Mouse (Mus musculus) c-Kit-positive CD71-positive TER-119-positive erythroid progenitor cells, embryonic 14.5 days (primary cell): ENCODE results near the gene Npw.

Experiments used
- DNase-seq: peaks from one replicate; pipeline ENCODE4 v3.0.0-alpha.2; 2013; ENCODE audit warnings: low spot score

The Npw gene

DNA sequence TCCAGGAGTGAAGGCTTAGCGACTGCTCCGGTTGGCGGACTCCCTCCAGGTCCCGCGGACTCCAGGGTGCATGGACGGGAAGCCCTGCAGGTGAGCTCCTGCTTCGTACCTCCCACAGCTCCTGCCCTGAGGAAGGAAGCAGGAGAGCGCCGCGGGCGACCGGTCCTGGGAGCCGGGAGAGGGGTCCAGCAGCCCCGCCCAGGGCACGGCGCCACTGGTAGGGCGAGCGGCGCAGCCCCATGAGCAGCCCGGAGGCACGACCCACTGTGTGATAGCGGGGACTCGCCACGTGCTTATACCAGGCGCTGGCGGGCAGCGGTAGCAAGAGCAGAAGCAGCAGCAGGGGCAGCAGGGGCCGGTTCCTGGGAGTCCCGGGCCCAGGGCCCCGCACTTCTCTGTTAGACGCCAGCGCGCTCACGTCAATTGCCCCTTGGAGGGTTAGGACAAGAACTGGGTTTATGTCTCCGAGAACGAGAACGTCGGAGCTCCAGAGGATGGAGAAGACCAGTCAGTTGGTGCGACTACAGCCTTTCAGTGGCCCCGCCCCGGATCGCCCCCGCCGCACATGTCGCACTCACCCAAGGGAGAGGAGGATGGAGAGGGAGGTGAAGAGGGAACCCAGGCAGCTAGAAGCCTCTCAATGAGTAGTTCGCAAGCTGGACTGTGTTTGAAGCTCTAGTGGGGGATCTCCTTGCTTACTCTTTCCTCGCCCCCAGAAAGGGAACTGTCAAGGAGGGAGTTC is at the start of gene Npw:
Gene Npw, minus strand, starts transcription at position 441 of the 742 bp plus-strand sequence.
- DNase-seq: no peak

- DNase-seq: no peak
These were observed 49.7 kb upstream of the Npw start for GRCm38 (mm10) chr17:24707801-24708425.

GRCm38 (mm10) chr17:24706982-24707800 is 48.9 kb upstream of the Npw start, which contains the start of gene Tbl3:
Tbl3 (minus strand) TSS chr17:24707660.
- peak; percentile 94 for DNase-seq

DNA sequence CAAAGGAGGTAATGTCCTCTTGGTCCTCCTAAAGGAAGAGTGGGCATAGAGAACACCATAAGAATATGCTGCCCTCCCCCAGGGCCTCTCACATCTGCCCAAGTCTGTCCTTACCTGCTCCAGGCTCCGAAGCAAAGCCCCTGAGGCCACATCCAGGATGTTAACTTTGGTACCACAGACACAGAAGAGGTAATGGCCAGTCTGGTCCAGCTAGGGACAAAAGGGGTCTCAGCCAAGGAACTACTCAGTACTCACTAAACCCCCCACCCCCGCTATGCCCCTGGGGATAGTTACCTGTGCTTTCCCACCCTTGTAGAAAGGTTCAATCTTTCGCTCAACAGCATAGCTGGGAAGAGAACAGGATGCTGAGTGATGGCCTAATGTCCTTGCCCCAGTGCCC is 47.6 kb upstream of the Npw start:
- DNase-seq: no peak

GRCm38 (mm10) chr17:24701251-24701650 is 43.0 kb upstream of the Npw start:
- no peak for DNase-seq

DNA sequence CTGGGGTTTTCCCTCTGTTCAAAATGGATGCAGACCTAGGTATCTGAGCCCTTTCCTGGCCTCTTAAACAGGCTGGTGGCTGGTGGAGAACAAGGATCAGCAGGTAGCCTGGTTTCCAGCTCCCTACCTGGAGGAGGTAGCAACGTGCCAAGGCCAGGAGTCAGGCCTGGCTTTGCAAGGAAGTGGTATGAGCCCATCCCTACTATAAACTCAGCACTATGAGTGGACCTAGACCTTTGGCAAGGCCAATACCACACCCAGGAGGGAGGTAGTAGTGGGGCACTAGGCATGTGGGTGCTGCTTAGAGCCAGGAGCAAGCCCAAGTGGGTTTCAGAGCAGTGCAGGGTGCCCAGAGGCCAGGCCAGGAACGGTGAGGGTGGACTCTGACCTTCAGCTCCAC is 41.2 kb upstream of the Npw start:
- no peak for DNase-seq

DNA sequence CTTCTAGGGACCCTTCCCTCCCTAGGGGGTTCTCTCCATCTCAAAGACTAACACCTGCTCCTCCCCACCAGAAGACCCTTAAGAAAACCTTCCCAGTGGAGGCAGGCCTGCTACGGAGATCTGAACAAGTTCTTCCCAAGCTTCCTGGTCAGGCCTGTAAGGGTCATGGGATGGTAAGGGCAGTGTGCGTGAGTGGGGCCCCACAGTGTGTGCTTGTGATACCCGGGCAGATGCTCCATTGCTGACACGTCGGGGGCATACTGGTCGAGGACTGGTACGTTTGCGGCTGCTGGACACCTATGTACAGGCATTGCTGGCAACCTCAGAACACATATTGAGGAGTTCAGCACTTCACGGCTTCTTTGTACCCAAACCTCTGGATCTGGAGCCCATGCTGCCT is 40.5 kb upstream of the Npw start:
- DNase-seq: no peak

DNA sequence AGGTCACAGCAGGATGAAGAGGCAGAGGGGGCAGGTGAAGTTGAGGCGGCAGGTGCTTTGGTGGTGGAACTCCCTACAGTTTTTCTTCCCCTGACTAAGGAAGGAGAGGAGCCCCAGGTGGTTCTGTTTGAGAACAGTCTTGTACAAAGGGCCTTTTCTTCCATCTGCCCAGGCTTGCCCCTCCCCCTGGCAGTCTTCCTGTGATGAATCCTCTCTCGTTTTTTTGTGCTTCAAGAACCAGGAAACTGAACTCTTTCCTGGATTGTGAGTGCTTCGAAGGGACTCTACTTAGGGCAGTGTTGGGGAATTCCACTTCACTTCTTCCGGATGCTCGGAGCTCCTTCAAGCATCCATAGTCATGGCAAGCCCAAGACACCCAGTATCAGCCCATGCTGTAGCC is 39.7 kb upstream of the Npw start:
- DNase-seq: no peak

DNA sequence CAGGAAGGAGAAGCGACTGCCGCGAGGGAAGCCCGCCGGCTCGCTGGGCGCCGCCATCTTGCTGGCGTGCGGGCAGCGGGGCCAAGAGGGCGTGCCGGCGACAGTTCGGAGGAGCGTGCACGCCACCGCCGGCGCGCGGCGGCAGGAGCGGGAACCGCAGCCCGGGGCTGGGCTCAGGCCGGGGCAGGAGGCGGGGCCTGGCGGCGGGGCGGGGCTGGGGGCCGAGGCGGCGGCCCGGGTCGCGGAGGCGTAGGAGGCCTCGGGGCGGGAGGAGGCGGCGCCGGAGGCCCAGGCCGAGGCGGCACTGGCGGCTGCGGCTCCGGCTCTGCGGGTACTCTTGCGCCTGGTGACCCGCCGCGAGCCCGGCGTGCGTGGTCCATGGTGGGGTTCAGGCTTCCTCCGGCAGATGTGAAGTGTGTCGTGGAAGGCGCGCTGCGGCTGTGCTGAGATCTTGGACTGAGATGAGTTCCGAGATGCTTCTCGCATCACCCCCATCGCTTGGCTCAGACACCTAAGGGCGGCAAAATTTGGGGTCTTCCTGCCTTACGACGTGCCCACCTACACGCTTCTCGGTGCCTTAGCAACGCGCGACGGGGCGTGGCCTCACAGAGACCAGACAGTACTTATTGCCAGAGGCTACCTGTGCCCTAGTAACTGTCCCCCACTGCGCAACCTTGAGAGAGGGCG is 37.9 kb upstream of the Npw start, which contains the start of the genes Gfer and Noxo1:
Gene Gfer, minus strand, starts transcription at position 146 of the 687 bp plus-strand sequence.
Gene Noxo1, plus strand, starts transcription at position 224 of the 687 bp plus-strand sequence.
- DNase-seq: peak; percentile 76

DNA sequence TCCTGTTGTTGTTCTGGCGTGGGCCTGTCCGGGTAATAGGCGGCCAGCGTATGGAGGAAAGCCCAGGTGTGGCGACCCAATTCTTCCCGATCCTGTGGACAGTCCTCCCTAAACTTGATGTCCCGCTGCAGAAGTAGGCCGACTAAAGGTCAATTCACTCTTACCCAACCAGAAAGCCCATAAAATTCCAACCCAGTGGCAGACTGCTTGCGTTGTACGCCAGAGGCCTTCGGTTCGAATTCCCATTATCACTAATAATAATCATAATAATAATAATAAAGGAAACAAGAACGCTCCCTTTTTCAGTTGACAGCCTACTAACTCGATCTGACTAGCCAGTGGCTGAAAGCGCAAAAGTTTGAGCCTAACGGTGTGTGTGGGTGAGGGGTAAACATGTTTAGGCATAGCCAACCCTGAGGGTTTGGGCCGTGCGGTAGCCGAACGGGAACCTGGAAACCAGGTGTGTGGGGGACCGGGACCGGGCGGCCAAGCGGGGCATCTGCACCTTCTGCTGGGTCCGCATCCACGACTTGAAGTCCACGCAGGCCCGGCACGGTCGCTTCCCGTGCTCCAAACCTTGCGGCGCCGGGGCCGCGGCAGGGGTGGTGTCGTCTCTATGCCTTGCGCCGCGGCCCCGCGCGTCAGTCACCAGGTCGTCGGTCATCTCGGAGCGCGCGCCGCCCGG is 37.2 kb upstream of the Npw start:
- peak; percentile 33 for DNase-seq

GRCm38 (mm10) chr17:24692385-24692784 is 34.1 kb upstream of the Npw start:
- DNase-seq: no peak

DNA sequence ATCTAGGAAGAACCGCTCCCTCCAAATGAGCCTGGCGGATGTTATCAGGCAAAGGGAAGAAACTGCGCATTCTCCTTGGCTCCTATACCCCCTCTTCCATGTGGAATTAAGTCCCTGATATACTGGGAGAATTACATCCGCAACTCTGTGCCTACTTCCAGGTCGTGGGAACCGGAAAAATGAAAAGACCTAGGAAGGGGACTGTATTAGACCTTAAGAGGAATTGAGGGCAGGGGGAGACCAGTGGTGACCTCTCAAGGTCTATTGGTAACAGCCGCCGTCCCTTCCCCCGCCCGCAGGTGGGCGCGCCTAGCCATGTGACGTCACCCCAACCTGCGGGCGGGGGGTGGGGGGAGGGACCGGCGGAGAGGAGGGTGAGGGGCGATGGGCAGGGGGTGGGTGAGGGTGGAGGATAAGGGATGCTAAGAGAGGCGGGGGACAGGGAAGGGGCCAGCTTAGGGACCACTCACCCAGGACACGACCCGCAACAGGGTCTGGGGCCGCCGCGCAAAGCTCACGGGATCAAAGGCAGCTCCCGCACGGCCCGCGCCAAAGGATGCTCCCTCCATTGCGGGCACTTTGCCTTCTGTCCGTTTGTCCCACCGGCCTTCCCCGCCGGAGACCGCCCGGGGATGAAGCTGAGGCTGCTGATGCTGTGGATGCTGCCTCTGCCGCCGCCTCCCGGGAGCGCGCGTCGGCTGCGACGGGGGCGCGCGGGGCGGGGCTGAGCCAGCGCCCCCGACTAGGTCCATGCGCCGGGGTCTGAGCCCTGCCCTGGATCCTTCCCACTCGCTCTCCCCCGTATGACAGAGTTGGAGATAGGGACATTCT is 31.2 kb upstream of the Npw start, which contains the start of gene Syngr3:
Gene Syngr3, minus strand, starts transcription at position 705 of the 831 bp plus-strand sequence.
- no peak for DNase-seq

DNA sequence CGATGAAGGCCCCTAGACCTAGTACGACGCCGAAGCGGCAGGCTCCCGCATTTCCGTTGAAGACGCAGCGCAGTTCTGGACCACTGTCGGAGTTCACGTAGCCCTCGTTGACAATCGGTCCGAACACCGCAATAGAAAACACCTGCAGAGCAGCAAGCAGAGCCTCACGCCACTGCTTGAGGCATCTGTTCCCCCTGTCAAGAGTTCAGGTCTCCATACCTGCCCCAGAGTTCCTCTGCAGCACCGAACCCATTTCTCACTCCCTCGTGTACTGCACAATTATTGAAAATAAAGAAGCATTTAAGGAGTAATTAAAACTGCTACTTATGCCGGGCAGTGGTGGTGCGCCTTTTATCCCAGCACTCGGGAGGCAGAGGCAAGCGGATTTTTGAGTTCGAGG is 29.3 kb upstream of the Npw start:
- DNase-seq: no peak

- DNase-seq: peak; percentile 52
These were observed 28.9 kb upstream of the Npw start for GRCm38 (mm10) chr17:24687146-24687595.

- peak; percentile 45 for DNase-seq
These were observed 28.3 kb upstream of the Npw start for GRCm38 (mm10) chr17:24686514-24686913.

GRCm38 (mm10) chr17:24677500-24678080 is 19.3 kb upstream of the Npw start:
- no peak for DNase-seq

- DNase-seq: no peak
These were observed 18.6 kb upstream of the Npw start for GRCm38 (mm10) chr17:24676877-24677276.

DNA sequence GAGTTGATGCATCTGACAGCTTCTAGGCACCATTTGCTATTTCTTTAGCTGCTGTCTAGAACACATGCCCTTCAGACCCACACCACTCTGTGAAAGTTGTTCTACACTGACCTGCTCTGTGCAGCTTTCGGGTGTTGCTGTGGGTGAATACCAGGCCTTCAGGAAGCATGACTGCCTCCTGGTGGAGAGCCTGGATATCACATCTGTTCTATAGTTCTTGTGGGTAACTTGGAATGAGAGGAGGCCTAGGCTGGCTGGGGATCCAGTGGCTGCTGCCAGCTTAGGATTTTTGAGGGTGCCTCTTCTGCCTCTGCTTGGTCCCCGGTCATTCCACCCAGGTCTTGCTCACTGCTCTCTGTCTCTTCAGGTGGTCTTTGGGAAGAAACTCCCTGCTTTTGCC is 17.9 kb upstream of the Npw start:
- peak; percentile 76 for DNase-seq

DNA sequence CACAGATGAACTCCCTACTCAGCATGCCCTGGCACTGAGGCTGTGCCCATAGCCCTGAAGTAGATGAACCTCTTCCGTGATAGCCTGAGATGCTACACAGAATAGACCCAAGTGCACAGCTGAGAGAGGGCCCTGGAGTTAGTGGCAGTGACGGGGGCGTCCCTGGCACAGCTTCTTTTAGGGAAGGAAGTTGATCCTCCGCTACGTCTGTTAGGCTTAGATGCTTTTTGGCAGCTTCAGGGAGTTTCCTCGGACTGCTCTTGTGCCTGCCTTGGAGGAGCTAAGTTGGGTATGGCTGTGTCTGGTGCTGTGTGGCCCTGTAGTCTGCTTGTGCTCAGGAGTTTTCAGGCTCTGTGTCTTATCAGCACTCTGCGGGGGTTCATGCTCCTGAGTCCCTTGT is 16.0 kb upstream of the Npw start:
- DNase-seq: no peak

DNA sequence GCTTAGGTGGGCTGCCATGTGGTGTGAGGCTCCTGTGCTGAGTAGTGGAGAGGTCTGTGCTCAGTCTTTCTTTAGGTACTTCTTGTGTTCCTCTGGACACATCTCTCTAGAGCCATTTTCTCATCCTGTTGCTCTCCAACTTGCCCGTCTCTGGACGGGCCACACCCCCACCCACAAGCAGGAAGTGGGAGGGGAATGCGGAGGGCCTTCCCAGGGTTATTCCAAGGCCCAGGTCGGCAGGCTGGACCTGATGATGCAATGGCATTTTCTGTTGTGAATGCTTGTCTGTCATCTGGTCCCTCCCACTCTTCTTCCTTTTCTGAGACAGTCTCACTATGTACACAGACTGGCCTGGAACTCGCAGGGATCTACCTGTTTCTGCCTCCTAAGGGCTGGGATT is 13.9 kb upstream of the Npw start:
- DNase-seq: no peak
